Mouse (Mus musculus) cerebellum, postnatal 25 days (tissue): Measurements from ENCODE around the gene Cacna1e.

ENCODE experiments used
- DNase-seq, 2 experiments: peaks; one replicate each; pipeline ENCODE4 v3.0.0; 2021; ENCODE audit warnings: mixed read lengths in 2 of 2

The Cacna1e gene

DNA sequence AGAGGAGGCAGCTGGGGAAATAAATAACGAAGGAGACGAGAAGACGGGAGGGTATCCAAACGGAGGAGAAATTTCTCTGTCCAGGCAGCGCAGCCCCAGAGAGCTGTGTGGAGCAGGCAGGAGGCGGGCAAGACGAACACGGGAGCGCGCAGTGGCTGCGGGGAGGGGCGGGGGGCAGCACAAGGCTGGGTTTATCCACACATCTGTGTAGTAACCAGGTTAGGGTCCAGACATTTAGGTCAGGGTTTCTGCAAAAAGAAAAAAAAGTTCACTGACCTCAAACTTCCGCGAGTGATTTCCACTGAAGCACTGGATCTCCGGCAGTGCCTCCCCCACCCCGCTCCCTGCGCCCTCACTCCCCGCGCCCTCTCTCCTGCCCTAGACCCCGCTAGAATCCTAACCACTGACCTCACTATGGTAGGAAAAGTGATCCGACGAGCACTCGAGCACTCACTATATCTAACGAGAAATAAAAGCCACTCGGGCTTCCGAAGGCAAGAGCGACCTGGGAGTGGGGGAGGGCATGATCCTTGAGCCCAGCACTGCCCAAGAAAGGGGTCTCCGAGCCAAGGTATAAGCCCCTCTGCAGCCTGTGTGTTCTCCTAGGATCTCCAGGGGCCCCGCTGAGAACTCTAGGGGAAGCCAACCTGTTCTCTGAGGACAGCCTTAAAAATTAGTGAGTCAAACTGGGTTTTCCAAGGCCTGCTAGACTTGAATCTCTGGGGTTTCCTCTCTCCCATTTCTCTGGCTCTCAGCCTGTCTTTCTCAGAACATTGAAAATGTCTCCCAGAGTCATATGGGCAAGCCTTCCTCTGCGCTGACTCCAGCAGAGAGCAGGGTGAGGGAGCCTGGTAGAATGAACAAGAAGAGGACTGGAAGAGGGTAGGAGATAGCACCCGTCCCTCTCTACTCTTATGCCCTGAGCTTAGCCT, at the start of gene Cacna1e:
Cacna1e (minus strand) TSS at position 227 of the 932 bp plus-strand sequence.
- peak; percentile 77 to 82 for DNase-seq

DNA sequence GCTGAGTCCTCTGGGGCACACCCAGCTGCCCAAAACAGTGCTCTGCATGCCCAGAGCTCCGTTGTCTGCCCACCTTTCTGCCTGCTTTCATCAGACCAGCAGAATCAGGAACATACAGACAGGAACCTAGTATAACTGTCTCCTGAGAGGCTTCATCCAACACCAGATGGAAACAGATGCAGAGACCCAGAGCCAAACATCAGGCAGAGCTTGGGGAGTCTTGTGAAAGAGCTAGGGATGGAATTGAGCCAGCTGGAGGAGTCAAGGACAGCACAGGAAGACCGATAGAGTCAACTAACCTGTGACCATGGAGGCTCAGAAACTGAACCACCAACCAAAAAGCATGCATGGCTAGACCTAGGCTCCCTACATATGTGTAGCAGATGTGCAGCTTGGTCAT, 34.1 kb upstream of the Cacna1e start:
- DNase-seq: no peak

DNA sequence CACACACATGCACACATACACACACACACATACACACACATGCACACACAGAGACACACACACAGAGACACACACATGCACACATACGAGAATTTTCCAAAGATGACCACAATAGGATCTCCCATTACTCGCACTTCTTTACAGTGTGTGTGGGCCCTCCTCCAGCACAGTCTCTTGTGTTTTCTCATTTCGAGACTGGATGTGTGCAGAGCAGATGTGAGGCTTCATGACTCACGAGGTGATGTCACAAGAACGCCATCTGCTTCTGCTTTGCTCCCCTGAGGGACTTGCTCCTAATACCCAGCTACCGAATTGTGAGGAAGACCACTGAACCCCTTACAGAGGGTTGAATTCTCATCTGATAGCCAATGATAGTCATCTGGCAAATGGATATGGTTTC, 33.1 kb upstream of the Cacna1e start:
- DNase-seq: no peak

DNA sequence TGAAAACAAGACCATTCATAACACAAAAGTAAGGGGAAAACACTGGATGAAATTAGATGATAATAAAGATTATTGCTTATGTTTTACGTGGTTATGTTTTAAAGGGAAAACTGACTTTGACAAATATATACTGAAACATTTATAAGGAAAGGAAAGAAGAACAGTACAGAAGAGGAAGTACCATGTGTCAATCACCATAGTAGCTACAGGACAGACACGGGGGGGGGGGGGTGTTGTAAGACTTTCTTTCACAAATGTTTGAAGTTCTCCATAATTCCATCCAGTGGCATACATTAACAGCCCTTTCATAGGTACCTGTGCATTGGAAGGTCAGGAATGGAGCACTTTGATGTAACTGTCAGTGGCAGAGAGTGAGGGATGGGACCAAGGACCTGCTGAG, 25.3 kb upstream of the Cacna1e start:
- DNase-seq: no peak

DNA sequence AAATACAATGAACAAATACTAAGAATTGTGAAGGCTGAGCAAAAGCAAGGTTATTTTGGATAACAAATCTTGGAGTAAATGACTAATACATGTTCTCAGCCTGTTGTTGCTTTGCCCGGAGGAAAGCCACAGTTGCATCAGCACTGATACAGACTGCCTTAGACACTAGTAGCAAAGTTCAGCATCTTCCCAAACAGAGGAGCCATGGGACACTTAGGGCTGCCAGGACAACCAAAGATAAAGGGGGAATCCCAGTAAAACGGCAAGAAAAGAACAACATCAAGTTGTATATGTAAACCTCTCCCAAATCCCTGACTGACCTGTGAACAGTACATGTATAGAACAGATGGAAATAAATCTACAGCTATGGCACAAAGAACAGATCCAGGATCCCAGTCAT, 13.1 kb upstream of the Cacna1e start:
- no peak for DNase-seq

DNA sequence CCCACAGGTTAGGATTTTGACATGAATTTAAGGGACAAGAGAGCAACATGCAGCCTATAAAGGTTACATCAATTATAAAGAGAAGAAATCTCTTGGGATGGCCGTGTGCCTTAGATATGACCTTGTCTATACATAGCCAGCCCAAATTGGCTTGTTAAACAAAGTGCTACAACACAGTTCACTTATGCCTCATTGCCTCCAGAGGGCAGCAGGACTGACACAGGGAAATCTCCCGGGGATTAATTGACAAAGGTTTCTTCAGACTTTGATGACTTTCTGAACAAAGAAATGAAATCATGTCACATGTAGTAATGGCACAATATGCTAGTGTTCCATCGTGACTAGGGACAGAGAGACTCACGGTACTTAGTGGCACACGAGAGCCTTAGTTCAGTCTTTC, 5.9 kb upstream of the Cacna1e start:
- no peak for DNase-seq

DNA sequence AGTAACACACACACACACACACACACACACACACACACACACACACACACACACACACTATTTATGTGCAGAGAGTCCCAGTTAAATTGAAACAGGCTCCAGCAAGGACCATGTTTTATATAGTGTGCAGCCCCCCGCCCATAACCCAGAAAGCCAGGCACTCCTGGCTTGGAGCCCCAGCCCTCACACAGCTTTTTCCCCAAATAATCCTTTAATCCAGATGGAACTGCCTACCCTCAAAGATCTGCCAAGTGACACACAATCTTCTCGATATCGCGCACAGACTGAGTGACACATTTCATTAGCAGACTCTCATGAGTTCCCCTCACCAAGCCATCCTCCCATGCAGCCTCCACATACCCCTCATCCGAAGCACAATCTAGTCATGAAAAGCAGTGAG, 4.2 kb upstream of the Cacna1e start:
- no peak for DNase-seq

DNA sequence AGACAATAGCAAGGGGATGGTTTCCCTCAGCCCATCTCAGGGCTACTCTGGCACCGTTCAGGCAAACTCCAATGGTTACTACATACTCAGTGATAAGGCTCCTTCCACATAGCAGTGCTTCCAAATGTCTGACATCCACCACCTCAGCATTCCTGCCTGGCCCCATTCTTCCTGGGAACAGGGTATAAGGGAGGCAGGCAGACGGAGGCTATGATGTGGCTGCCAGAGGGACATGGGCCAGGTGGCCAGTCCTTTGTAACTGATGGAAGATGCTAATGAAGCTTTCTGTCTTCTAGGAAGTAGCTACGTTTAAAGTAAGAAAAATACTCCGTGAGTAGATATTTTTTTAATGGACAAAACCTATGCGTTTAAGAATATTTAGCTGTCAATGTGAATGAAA, 3.7 kb upstream of the Cacna1e start:
- DNase-seq: peak; percentile 78 to 84

DNA sequence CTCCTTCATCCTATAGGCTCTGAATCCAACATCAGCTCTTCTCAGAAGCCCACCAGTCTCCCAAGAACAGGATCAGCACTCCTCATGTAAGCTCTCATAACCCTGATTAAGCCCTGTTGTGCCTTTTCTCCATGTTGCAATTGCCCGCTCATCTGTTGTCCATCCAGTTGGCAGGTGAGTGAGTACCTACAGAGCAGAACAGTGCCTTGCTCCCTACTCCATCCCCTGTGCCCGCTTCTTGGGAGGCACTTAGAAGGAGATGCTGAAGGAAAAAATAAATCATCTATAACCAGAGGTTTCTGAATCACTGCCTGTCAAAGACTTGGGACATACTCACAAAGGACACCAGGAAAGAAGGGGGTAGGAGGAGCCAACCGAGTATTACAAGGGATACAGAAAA, 3.2 kb upstream of the Cacna1e start:
- no peak for DNase-seq

DNA sequence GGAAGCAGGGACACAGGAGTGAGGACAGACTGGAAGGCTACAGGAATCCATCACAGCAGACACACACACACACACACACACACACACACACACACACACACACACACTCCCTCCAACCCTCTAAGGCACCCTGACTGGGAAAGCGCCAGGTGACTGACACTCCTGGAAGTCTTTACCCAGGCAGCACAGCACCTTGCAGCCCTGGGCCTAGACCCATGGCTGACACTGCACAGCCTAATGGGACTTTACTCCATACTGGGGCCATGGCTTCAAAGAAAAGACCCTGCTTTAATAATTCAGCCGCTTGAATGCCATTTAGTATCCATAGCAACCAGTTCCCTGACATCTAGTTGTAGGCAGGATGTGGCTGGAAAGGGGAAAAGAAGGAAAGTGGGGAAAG, 2.3 kb upstream of the Cacna1e start:
- no peak for DNase-seq

DNA sequence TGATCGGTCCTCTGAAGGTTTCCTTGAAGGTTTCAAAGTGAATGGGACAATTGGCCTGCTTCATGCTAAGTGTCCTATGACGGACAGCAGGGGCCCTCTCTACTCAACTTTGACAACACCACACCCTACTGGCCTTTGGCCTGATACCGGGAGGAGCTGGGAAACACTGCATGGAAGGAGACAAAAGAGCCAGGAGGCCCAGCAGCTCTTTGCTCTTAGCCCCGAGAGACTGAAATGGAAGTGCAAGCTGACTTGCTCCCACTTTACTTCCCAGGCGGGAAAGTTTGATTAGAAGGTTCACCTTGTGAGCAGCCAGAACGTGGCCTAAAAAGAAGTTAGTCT, 877 bp upstream of the Cacna1e start:
- DNase-seq: no peak

DNA sequence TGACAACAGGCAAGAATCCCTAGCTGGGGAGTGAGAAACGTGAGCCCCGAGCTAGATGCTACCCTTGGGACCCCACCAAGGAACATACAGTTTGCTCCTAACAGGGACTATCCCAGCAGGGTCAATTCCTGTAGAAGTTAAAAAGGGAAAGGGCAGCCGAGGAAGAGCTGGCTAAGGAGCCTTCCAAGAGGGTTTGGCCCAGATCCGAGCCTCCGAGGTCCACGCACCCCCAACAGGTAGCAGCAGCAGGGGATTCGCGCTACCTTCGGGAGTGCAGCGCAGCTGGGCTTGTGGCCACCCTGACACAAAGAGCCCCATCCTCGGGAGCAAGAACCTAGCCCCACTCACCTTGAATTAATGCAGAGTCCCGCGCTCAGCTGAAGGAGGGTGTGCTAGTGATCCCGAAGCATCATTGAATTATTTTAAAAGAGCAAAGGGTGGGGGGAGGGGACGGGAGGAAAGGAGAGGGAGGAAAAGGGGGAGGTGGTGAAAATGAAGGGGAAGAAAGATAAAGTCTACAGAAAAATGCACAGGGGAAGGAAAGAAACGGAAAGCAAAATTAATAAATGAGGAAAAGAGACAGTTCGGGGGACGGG, 607 bp downstream of the Cacna1e start:
- peak; percentile 67 to 73 for DNase-seq

DNA sequence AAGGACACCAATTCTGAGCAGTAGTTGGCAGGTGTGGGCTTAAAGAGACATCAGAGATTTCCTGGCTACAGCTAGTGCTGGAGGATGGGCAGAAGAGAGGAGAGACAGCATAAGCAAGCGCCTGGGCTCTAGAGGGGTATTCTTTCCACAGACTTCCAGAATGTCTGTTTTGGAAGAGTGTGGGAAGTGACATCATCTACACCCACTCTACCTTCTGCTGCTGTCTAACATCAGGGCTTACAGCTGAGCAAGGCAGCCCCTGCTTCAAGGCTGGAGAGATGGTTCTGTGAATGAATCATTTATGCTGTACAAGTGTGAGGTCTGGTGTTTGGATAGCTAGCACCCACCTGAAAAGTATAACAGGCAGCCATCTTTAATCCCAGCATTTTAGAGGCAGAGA, 18.3 kb downstream of the Cacna1e start:
- DNase-seq: peak in 1 of 2 experiments; percentile 26

DNA sequence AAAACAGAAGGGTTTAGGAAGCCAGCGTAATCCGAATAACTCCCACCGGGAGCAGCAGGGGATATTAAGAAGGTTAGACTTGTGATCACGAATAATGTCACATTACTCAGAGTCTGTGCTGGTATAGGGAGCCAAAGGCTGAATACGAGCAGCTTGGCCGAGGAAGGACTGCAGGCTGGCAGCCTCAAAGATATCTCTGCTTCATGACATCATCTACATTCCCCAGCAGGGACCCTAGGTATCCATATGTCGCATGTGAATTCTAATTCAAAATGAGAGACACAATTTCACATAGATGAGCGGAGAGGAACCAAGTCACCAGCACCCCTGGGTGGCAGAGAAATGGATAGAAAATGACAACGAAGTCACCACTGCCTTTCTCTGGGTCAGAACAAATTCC, 22.9 kb downstream of the Cacna1e start:
- DNase-seq: peak; percentile 82 to 89

DNA sequence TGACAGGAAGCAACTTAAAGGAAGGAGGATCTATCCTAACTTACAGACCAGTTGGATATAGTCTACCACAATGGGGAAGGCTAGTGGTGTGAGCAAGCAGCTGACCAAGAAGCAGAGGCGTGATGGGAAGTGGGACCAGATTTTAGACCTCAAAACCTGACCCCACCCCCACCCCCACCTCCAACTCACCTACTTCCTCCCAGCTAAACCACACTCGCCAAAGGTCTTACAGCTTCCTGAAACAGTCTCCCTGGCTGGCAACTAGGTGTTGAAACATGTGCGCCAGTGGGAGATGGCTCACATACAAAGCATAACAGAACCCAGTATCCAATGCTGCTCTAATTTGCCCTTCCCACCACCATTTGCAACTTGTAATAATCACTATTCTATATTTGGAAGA, 29.7 kb downstream of the Cacna1e start:
- DNase-seq: no peak

DNA sequence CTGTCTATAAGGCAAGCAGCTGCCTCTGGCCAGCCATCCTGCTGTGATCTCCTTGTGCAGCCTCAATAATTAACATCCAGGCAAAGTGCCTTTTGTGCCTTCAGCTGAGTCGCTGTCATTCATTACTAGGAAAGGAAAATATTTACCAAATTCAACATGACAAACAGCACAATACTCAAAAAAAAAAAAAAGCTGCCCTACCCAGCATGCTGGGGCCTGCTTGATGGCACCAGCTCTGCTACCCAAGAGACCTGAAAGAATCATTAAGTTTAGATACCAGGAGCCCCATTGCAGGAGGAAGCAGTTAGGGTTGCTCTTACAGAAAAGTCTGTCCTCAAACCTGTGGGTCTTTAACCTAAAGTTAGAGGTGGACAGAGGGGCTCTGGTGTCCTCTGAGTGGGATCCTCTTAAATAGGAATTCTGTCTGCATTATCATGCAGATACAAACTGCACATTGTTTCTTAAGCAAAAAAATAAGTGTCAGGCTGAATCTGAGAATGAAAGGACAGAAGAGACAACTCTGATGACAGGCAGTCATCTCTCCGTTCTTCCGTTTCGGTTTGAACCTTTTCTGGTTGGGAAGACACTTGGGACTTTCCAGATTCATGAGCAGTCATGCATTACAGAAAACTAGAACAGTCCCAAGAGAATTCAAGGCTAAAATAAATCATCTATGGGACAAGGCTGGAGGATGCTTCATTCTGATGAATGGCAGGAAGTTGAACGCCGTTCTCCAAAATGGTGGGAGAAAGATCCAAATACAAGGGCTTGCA, 33.6 kb downstream of the Cacna1e start:
- DNase-seq: peak in 1 of 2 experiments; percentile 14

DNA sequence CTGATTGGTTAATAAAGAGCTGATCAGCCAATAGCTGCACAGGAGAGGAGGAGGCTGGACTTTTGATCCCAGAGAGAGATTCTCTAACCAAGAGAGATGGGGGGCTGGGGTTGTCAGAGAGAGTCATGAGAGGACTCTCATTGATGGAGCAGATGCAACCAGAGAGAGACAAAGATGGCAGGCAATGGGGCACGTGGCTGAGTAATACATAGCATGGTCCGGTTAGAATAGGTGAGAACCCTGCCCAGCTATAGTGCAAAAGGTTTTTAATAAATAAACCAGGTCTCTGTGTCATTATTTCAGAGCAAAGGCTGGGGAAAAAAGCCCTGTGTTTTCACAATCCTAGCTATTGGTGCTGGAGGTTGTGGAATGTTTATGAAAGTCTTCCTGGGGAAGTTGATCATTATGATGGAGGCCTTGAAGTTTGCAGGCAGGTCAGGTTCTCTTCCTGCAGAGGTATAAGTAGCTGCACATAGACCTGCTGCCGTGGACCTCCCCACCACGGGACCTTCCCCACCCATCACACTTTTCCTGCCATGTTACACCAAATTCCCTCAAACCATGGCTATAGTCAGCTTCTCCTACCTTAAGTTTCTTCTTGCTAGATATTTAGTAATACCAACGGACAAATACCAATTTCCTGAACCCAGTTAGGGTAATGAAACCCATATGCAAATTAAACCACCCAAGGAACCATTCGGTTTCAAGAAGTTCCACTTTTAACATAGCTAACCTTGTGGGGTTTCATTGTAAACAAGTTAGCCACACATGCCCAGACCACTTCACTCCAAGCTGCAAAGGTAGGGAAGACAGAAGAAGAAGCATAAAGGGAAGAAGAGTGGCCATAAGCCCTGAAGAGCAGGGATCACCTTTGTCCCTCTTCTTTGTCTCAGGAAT, 35.4 kb downstream of the Cacna1e start:
- DNase-seq: no peak

DNA sequence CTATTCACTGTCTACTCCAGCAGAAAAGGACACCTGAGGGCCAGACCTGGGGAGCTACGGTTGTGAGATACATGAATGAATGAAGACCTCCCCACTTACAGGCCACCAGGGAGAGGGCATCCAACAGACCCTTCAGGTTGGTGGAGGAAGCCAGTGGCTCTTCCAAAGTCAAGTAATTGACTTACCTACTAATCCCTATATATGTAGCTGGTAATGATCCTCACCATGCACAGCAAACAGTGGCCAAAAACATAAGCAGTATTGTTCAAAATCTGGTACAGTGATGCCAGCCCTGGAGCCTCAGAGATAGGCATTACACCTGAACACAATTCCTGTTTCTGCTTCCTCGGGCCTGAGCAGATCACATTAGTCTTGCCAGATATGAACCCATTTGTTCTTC, 37.4 kb downstream of the Cacna1e start:
- no peak for DNase-seq

DNA sequence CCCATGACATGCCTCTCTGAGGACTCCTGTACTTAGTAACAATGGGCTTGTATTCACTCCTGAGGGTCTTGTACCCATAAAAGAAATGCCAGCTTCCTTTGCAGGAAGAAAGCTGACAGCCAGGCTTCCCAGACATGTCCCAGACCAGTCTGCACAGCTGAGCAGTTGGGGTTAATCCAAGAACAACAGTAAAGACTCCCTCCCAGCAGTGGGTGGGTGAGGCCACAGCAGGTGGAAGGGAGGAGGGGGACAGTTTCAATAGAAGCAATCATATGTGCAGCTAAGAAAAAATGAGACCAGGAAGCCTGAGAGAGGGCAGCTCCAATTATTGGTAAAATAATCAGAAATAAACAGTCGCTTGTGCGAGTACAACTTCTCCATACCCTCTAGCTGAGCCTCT, 40.9 kb downstream of the Cacna1e start:
- no peak for DNase-seq

DNA sequence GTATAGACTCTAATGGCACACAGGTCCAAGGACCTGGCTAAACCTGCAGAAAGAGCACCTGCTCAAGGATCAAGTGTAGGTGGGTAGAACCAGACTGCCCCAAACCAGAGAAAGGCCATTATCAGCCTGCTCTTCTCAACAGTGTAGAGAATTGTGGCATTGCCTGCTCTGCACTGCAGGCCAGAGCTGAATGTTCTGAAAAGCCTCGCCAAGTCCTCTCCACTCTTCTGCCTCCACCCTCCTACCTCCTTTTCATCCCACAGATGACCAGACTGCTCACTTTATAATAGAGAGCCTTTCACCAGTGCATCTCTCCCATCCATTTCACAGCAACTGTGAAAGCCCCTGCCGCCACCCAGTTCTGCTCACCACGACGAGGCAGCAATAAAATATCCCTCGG, 42.0 kb downstream of the Cacna1e start:
- peak; percentile 36 to 48 for DNase-seq

DNA sequence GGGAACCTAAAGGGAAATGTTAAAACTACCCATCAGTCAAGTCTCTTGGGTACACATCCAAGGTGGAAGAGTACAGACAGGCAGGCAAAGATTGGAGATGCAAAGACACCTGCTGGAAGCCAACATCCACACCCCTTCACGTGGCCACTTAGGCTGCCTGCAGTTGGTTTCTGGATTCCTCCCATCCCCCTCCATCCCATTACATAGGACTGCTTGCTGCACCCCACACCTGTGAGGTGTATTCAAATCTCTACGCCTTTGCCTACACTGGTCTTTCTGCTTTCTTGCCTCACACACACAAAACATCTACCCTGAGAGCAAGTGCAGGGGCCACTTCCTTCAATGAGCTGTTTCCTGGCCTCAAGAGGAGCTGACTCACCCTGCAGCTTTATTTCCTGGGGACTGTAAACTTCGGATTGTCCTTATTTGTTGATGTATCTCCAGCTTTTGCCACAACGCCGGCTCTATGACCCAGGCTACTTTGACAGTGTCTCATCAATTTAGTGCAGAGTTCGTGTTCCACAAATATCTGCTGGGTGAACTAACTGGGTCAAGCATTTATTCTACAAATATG, 43.2 kb downstream of the Cacna1e start:
- DNase-seq: no peak

DNA sequence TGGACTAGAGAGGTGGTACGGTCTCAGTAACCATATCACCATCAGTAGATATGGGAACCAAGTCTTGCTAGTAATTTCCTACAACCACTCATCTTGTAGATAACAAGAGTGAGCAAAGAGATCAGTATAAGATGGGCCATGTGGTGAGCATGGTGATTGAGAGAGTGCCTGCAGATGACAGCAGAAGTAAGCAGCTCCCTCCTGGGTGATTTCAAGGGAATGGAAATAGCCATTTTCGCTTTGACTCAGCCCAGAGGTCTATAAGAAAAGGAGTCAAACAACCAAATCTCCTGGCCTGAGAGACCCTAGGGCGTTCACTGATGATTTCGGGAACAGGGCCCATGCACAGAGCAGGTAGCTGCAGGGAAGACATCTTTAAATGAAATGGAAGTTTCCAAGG, 45.0 kb downstream of the Cacna1e start:
- DNase-seq: no peak
